Mouse (Mus musculus) CD4-positive, CD25-positive, alpha-beta regulatory T cell, adult 2 months (primary cell): ENCODE results near the gene Timeless.
"Not testable (repeated sequence)": the region's sequence is repeated elsewhere in the genome, so short reads cannot be mapped to it uniquely, and the experiment has no call there.

Source experiments
- DNase-seq: peaks from one replicate; pipeline ENCODE4 v3.0.0-alpha.2; 2012; ENCODE audit warnings: low read depth, low spot score

Timeless gene

GRCm38 (mm10) chr10:128212871-128213323 lies 19.0 kb upstream of the Timeless start:
- peak; percentile 87 for DNase-seq

DNA sequence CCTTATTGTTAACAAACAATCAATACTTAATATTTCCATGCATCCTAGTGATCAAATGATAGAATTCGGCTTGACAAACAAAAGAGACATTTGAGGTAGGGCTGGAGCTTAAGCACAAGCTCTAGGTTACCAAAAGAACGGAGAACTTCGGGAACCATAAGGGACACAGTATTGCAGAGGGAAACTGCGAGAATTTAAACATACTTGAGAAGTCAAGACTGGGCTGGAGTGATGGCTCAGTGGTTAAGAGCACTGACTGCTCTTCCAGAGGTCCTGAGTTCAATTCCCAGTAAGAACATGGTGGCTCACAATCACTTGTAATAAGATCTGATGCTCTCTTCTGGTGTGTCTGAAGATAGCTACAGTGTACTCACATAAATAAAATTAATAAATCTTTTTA lies 17.8 kb upstream of the Timeless start:
- DNase-seq, result not testable (repeated sequence)

- DNase-seq, result no peak
Observed at GRCm38 (mm10) chr10:128214981-128215380, 16.9 kb upstream of the Timeless start.

- no peak for DNase-seq
Observed at GRCm38 (mm10) chr10:128218387-128219117, 13.3 kb upstream of the Timeless start.

- peak; percentile 63 for DNase-seq
Observed at GRCm38 (mm10) chr10:128221533-128222286, 10.2 kb upstream of the Timeless start.

- DNase-seq, result no peak
Observed at GRCm38 (mm10) chr10:128225064-128225463, 6.8 kb upstream of the Timeless start.

DNA sequence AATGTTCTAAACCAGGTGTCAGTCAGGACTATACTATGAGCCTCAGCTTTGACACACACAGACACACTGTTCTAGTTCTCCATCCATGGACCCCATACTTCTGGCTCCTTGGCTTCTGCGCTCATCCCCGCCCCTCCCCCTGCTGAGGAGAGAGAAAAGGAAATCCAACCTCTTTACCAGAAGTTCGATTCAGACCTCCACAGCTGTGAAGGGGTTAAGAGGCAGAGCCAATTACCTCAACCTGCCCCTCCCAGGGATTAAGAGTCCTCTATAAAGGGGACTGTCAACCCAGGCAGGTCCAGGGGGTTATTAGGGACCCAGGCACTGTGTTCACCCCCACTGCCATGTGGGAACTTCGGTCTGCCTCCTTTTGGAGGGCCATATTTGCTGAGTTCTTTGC lies 6.3 kb upstream of the Timeless start, which contains the start of gene Mip:
Gene Mip, plus strand, starts transcription at position 301 of the 400 bp plus-strand sequence.
- no peak for DNase-seq

GRCm38 (mm10) chr10:128227592-128227991 lies 4.3 kb upstream of the Timeless start:
- DNase-seq, result no peak

- DNase-seq, result no peak
Observed at GRCm38 (mm10) chr10:128228009-128228408, 3.9 kb upstream of the Timeless start.

- DNase-seq, result peak; percentile 55
Observed at GRCm38 (mm10) chr10:128230582-128230981, 1.3 kb upstream of the Timeless start.

DNA sequence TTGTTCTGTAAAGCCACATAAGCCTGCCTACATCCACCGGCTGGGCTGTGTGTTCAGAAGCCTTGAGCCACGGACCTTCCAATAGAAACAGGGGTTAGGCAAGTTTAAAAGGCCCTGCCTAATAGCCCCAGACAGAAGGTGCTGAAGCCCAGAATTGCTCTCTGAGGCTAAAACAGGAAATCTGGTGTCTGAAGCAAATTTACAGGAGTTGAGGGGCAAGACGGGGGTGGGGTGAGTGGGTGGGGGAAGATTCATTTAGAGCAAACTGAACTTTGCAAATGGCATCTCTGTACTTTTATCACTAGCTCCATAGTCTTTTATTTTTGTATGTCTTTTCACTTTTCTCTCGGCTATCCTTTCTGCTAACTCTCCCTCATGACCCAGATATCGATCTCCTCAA lies 719 bp upstream of the Timeless start:
- DNase-seq, result peak; percentile 56

DNA sequence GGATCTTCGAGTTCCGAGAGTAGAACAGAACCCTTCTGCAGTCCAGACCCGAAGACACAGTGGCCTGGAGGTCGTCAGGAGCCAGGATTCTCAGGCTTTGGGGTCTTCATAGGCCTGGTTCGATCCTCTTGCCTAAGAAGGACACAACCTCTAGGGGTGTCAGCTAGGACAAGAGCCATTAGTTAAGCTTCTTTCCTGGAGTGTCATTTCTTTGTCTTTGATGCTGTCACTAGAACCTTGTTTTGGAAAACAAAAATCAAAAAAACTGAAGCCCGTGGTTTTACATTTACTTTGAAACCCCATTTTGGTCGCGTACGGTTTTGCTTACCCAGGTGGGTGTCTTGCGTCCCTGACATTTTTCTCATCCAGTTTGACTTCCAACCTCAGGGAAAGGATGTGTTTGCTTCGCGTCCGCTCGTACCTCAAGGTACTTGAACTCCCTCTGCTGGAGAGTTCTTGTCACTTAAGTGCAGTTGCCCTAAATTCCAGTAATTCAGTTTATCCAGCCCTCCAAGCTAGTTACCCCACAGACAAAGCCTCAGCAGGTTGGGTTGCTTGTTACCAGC lies 638 bp downstream of the Timeless start:
- DNase-seq, result peak; percentile 87

DNA sequence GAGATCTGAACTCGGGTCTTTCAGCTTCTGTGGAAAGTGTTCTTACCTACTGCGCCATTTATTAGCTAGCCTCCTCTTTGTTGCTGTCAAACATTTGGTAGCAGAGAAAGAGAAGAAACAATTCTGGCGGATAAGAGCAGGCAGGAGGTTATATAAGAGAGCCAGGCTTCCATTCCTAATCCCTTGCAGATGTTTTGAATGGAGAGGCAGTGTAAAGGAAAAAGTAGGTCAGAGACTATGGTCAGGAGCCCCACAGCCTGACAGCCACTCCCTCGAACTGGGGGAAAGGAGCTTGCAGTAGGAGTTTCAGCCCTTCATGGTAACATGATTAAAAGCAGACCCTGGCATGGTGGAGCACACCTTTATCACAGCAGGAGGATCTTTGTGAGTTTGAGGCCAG lies 4.5 kb downstream of the Timeless start:
- DNase-seq, result no peak

DNA sequence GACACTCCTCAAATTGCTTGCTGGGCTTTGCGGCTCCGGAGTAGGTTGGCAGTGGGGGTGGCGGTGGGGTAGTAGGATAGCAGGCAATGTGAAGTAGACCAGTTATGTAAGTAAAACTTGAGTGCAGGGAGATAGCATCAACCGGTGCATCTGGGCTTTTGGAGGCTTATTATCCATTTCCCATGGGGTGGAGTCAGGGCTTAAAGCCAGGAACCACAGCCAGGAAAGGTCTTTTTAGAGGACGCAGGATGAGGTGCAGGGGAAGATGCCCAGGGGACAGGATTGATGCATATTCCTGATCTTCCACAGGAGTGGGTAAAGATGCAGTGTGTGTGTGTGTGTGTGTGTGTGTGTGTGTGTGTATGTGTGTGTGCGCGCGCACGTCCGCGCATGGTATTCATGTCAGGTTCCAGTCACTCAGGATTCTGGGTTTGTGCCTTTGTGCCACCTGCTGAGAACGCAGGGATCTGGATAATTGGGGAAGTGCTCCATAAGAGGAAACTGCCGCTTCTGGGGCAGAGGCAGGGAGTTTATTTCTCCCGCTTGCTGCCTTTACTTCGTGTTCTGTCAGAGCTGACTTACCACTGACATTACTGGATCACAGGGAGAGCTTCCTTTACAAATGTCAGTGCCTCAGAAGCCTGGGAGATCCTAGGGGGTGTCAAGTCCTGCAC lies 6.1 kb downstream of the Timeless start:
- no peak for DNase-seq

GRCm38 (mm10) chr10:128239140-128239539 lies 7.3 kb downstream of the Timeless start:
- no peak for DNase-seq

DNA sequence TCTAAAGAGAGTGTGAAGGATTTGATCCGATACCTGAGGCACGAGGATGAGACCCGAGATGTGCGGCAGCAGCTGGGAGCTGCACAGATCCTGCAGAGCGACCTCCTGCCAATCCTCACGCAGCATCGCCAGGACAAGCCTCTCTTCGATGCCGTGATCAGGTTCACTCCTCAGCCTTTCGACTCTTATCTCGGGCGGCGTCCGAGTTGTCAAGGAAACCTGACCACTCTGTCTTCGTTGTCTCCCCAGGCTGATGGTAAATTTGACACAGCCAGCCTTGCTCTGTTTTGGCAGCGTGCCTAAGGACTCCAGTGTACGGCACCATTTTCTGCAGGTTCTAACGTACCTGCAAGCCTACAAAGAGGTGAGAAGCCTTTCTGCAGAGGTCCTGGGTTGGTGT lies 8.3 kb downstream of the Timeless start:
- no peak for DNase-seq

DNA sequence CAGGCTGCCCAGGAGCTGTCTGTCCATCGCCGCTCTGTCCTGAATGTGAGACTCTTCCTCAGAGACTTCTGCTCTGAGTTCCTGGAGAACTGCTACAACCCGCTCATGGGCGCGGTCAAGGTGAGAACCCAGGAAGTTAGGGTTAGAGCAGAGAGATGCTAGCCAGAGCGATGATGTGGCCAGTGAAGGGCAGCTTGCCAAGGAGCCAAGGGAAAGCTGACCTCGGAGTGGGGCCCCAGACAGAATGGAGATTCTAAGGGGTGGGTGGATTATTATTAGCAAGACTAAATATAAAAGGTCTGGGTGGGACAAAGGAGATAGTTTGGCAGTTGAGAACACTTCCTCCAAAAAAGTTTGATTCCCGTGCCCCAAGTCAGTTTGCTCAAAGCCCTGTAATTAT lies 11.4 kb downstream of the Timeless start:
- no peak for DNase-seq

DNA sequence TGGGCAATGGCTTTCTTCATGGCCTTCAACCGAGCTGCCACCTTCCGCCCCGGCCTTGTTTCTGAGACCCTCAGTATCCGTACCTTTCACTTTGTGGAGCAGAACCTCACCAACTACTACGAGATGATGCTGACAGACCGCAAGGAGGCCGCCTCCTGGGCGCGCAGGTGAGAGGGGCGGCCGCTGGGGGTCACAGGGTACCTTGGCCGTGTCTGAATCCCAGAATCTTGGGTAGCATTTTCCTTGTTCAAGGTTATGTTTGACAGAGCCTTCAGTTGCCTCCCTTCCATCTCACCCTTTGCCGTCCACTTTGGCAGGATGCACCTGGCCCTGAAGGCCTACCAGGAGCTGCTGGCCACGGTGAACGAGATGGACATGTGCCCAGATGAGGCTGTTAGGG lies 12.3 kb downstream of the Timeless start:
- no peak for DNase-seq

- DNase-seq, result no peak
Observed at GRCm38 (mm10) chr10:128247020-128247732, 15.3 kb downstream of the Timeless start.

- no peak for DNase-seq
Observed at GRCm38 (mm10) chr10:128250565-128250964, 18.7 kb downstream of the Timeless start.

DNA sequence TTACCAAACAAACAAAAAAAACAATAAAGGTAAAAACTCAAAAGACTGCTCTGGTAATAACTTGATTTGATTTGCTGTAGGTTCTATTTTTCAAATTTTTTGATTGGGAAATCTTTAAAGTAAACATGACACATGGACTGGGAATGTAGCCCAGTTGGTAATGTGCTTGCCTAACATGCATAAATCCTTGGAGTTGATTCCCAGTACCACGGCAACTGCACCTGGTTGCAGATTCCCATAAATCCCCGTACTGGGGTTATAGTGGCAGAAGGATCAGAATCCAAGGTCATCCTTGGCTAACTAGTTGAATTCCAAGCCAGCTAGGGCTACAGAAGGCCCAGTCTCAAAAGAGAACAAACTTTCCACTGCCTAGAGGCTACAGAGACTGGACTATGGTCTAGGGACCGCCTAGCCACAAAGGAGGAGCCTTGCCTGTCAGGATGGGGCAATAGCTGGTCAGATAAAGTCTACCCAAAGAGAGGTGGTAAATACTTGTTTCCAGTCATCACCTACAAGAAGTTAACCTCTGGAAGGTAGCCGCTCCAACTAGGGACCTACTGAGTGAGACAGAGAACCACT lies 21.9 kb downstream of the Timeless start, which contains the start of gene Apon:
Gene Apon, plus strand, starts transcription at position 420 of the 579 bp plus-strand sequence.
- no peak for DNase-seq
